Mouse (Mus musculus): ENCODE measurements around the gene Dpf3. TPM values are rescaled to one million over a fixed set of nuclear protein-coding genes. Genes with fewer than 3 reads are reported as not detected.

The Dpf3 gene
- polyA plus RNA-seq, 1 experiment from 2014 or later = 23.2 TPM

DNA sequence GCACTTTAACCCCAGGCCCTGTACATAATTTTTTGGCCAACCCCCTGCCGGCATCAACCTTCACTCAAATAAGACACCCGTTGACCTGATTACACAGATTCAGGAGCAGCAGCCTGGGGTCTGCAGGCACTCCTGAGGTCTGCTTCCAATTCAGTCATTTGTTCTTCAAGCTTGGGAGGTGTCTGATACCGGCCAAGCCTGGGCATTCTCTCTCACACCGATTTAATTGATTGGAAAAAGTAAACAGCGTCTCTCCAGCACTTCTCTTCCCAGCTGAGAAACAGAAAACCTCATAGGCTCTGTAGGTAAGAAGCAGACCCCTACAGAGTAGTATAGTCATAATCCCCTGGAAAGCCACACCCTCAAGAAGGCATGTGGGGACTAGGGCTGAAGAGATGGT, 61.2 kb downstream of the Dpf3 start:
- Histone ChIP-seq H3K9ac (ENCODE audit: low read length) (no peak overlapping the region), H3K4me2 (ENCODE audit: low read length) (no peak overlapping the region), H3K27ac (replicated peaks in 1 of 2; ENCODE audit: control insufficient read depth in 1 of 2, insufficient read depth in 1 of 2, low read depth in 2 of 2, low read length in 2 of 2) (no peak overlapping the region), H3K4me3 (ENCODE audit: control insufficient read depth in 1 of 2, insufficient read depth in 1 of 2, low read depth in 1 of 2, low read length in 2 of 2) (no peak overlapping the region), H3K9me3 (ENCODE audit: control insufficient read depth, low read length) (no peaks in the 10 kb centered on the region), H3K36me3 (ENCODE audit: control insufficient read depth, insufficient read depth, low read length) (no peaks in the 10 kb centered on the region), H3K4me1 (ENCODE audit: control insufficient read depth in 2 of 2, insufficient read depth in 2 of 2, low read length in 2 of 2) (peaks cover 34 to 56% of the 10 kb centered on the region in 2 experiments), H3K27me3 (ENCODE audit: control insufficient read depth, insufficient read depth, low read length) (no peaks in the 10 kb centered on the region)
- ATAC-seq (ENCODE audit: insufficient number of reproducible peaks, insufficient read depth, low FRiP score, low read depth) = no peak
- WGBS = 40% methylated on average over 5 of the region's 5 CpGs

- Histone ChIP-seq H3K9ac (ENCODE audit: low read length) (peak overlapping the region; percentile 45; the same call in 1 of the 2 replicates), H3K27me3 (ENCODE audit: control insufficient read depth, insufficient read depth, low read length) (no peaks in the 10 kb centered on the region), H3K4me2 (ENCODE audit: low read length) (no peak overlapping the region; the same call in 1 of the 2 replicates), H3K4me3 (ENCODE audit: control insufficient read depth in 1 of 2, insufficient read depth in 1 of 2, low read depth in 1 of 2, low read length in 2 of 2) (no peak overlapping the region), H3K9me3 (ENCODE audit: control insufficient read depth, low read length) (no peaks in the 10 kb centered on the region), H3K4me1 (ENCODE audit: control insufficient read depth in 2 of 2, insufficient read depth in 2 of 2, low read length in 2 of 2) (peaks cover 34 to 56% of the 10 kb centered on the region in 2 experiments), H3K36me3 (ENCODE audit: control insufficient read depth, insufficient read depth, low read length) (no peaks in the 10 kb centered on the region), H3K27ac (replicated peaks in 1 of 2; ENCODE audit: control insufficient read depth in 1 of 2, insufficient read depth in 1 of 2, low read depth in 2 of 2, low read length in 2 of 2) (peak overlapping the region; percentile 91 to 98; a peak in 3 of 4 replicates)
- no peak for ATAC-seq (ENCODE audit: insufficient number of reproducible peaks, insufficient read depth, low FRiP score, low read depth)
- 53% methylated on average over 7 of the region's 7 CpGs for WGBS
Observed at GRCm38 (mm10) chr12:83425736-83426135, 61.8 kb downstream of the Dpf3 start.

DNA sequence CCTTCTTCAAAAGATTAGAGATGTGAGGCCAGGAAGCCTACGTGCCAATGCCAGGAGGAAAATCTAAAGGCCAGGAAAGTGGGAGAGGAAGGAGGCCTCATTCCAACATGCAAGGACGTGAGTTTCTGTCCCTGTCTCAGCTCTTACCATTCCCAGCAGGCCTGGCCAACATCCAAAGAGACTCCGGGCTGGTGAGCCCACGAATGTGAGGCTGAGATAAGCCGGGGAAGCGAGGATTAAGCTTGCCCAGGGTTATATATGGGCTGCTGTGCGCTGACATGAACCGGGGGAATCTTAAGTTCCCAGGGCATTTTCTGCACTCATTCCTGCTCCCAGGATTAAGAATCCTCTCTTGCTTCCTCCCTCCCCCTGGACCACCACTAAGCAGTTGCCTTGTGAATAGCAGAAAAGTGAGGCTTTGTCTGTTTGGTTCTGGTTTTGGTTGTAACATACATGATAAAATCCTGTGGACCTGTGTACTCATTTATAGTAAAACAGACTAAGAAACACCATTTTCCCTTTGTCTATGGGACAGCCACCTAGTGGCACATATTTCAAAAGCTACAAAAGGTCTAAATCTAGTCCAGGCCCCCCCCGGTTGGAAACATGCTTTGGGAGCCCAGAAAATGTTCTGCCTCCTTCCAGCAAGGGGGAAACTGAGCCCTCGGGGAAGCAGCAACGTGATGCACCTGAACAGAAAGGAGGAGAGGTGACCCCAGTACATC, 62.6 kb downstream of the Dpf3 start:
- Histone ChIP-seq H3K27ac (replicated peaks in 1 of 2; ENCODE audit: control insufficient read depth in 1 of 2, insufficient read depth in 1 of 2, low read depth in 2 of 2, low read length in 2 of 2) (peak overlapping the region; percentile 91 to 98), H3K4me3 (ENCODE audit: control insufficient read depth in 1 of 2, insufficient read depth in 1 of 2, low read depth in 1 of 2, low read length in 2 of 2) (0 out of 4 replicates have a peak overlapping the region, but pooled peaks of 1 of the 2 experiments have one; percentile 17), H3K36me3 (ENCODE audit: control insufficient read depth, insufficient read depth, low read length) (no peaks in the 10 kb centered on the region), H3K4me2 (ENCODE audit: low read length) (peak overlapping the region; percentile 46), H3K9me3 (ENCODE audit: control insufficient read depth, low read length) (no peaks in the 10 kb centered on the region), H3K4me1 (ENCODE audit: control insufficient read depth in 2 of 2, insufficient read depth in 2 of 2, low read length in 2 of 2) (peaks cover 34 to 54% of the 10 kb centered on the region in 2 experiments), H3K9ac (ENCODE audit: low read length) (peak overlapping the region; percentile 45), H3K27me3 (ENCODE audit: control insufficient read depth, insufficient read depth, low read length) (no peaks in the 10 kb centered on the region)
- 13% methylated on average over 11 of the region's 11 CpGs for WGBS
- ATAC-seq (ENCODE audit: insufficient number of reproducible peaks, insufficient read depth, low FRiP score, low read depth) = peak; percentile 62; the same call in 1 of the 2 replicates

DNA sequence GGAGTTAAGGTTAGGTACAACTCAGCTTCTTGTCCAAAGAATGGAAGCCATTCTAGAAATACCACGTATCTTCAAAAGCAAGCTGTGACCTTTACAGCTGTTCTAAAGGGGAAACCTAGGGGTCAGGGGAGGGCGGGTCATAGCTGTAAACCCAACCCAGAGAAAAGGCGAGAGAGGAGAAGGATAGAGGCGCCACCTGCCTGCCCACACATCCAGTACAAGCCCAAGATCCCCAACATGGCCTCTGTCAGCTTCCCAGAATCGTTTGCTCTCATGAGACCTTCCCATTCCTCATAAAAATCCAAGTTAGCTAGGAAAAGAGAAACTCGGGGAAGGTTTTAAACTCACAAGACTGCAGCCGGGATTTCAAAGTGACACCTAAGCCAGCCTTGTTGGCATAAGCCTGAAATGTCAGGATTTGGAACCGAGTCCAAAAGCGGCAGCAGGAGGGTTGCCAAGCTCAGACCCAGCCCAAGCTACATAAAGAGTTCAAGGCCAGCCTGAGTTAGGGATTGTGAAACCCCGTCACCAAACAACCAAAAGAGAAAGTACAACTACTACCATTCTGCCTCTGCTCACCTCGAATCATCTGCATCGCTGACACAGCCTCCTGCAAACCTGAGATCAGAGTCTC, 63.3 kb downstream of the Dpf3 start:
- Histone ChIP-seq H3K4me3 (ENCODE audit: control insufficient read depth in 1 of 2, insufficient read depth in 1 of 2, low read depth in 1 of 2, low read length in 2 of 2) (0 out of 4 replicates have a peak overlapping the region, but pooled peaks of 1 of the 2 experiments have one; percentile 17), H3K9me3 (ENCODE audit: control insufficient read depth, low read length) (no peaks in the 10 kb centered on the region), H3K9ac (ENCODE audit: low read length) (peak overlapping the region; percentile 45), H3K27me3 (ENCODE audit: control insufficient read depth, insufficient read depth, low read length) (no peaks in the 10 kb centered on the region), H3K27ac (replicated peaks in 1 of 2; ENCODE audit: control insufficient read depth in 1 of 2, insufficient read depth in 1 of 2, low read depth in 2 of 2, low read length in 2 of 2) (peak overlapping the region; percentile 91 to 98), H3K4me1 (ENCODE audit: control insufficient read depth in 2 of 2, insufficient read depth in 2 of 2, low read length in 2 of 2) (peaks cover 34 to 52% of the 10 kb centered on the region in 2 experiments), H3K36me3 (ENCODE audit: control insufficient read depth, insufficient read depth, low read length) (no peaks in the 10 kb centered on the region), H3K4me2 (ENCODE audit: low read length) (peak overlapping the region; percentile 46)
- ATAC-seq (ENCODE audit: insufficient number of reproducible peaks, insufficient read depth, low FRiP score, low read depth) = no peak
- 47% methylated on average over 12 of the region's 12 CpGs for WGBS

DNA sequence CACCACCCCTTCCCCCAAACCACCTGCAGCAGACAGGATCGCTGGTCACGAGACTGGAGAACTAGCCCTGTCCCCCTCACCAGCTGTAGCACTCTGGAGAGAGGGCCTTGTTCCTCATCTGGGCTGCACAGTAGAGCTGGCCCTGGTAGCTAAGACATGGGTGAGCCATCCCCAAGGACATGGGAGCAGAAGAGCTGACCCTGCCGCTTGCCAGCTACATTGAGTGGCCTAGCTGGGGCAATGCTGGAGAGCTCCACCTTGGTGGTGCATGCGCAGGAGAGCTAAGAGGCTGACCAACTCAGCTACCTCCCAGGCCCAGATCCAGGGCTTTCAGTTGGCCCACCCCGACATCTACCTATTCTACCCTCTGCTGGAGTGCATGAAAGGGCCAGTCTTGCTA, 67.2 kb downstream of the Dpf3 start:
- WGBS = 83% methylated on average over 5 of the region's 5 CpGs
- Histone ChIP-seq H3K4me3 (ENCODE audit: control insufficient read depth in 1 of 2, insufficient read depth in 1 of 2, low read depth in 1 of 2, low read length in 2 of 2) (no peak overlapping the region), H3K27ac (replicated peaks in 1 of 2; ENCODE audit: control insufficient read depth in 1 of 2, insufficient read depth in 1 of 2, low read depth in 2 of 2, low read length in 2 of 2) (no peak overlapping the region)

GRCm38 (mm10) chr12:83415207-83415606, 72.3 kb downstream of the Dpf3 start:
- Histone ChIP-seq H3K4me2 (ENCODE audit: low read length) (no peak overlapping the region), H3K9ac (ENCODE audit: low read length) (no peak overlapping the region), H3K36me3 (ENCODE audit: control insufficient read depth, insufficient read depth, low read length) (no peaks in the 10 kb centered on the region), H3K4me3 (ENCODE audit: control insufficient read depth in 1 of 2, insufficient read depth in 1 of 2, low read depth in 1 of 2, low read length in 2 of 2) (no peak overlapping the region), H3K27me3 (ENCODE audit: control insufficient read depth, insufficient read depth, low read length) (no peaks in the 10 kb centered on the region), H3K27ac (replicated peaks in 1 of 2; ENCODE audit: control insufficient read depth in 1 of 2, insufficient read depth in 1 of 2, low read depth in 2 of 2, low read length in 2 of 2) (no peak overlapping the region), H3K4me1 (ENCODE audit: control insufficient read depth in 2 of 2, insufficient read depth in 2 of 2, low read length in 2 of 2) (peaks cover 20 to 31% of the 10 kb centered on the region in 2 experiments), H3K9me3 (ENCODE audit: control insufficient read depth, low read length) (no peaks in the 10 kb centered on the region)
- no peak for ATAC-seq (ENCODE audit: insufficient number of reproducible peaks, insufficient read depth, low FRiP score, low read depth)
- 71% methylated on average over 4 of the region's 4 CpGs for WGBS

More for the DNA sequence above, 67.2 kb downstream of the Dpf3 start:
- no peak for ATAC-seq (ENCODE audit: insufficient number of reproducible peaks, insufficient read depth, low FRiP score, low read depth)
- no peak overlapping the region for H3K4me2 ChIP-seq (ENCODE audit: low read length)
- H3K36me3 ChIP-seq (ENCODE audit: control insufficient read depth, insufficient read depth, low read length) = no peaks in the 10 kb centered on the region
- peaks cover 19 to 22% of the 10 kb centered on the region in 2 experiments for H3K4me1 ChIP-seq (ENCODE audit: control insufficient read depth in 2 of 2, insufficient read depth in 2 of 2, low read length in 2 of 2)
- H3K9ac ChIP-seq (ENCODE audit: low read length) = no peak overlapping the region
- H3K9me3 ChIP-seq (ENCODE audit: control insufficient read depth, low read length) = no peaks in the 10 kb centered on the region
- no peaks in the 10 kb centered on the region for H3K27me3 ChIP-seq (ENCODE audit: control insufficient read depth, insufficient read depth, low read length)

DNA sequence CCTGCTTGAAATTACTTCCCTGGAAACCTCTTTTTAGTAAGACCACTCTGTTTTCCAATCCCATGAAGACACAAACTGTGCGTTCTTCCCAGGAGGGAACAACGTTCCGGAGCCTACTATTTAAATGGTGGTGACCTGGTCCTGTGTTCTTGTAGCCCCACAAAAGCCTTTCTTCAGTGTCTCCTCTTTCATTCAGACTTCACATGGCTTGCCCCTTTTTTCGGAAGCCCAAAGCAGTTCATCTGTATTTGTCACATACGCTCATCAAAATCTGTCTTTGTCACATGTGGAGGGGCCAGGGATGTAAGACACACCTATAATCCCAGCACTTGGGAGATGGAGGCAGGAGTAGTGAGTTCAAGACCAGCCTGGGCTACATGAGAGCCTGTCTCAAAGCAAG, 73.8 kb downstream of the Dpf3 start:
- 88% methylated on average over 5 of the region's 5 CpGs for WGBS
- ATAC-seq (ENCODE audit: insufficient number of reproducible peaks, insufficient read depth, low FRiP score, low read depth) = no peak
- H3K4me3 ChIP-seq (ENCODE audit: control insufficient read depth in 1 of 2, insufficient read depth in 1 of 2, low read depth in 1 of 2, low read length in 2 of 2) = no peak overlapping the region
- H3K4me1 ChIP-seq (ENCODE audit: control insufficient read depth in 2 of 2, insufficient read depth in 2 of 2, low read length in 2 of 2) = peaks cover 20 to 38% of the 10 kb centered on the region in 2 experiments
- no peaks in the 10 kb centered on the region for H3K9me3 ChIP-seq (ENCODE audit: control insufficient read depth, low read length)
- H3K9ac ChIP-seq (ENCODE audit: low read length) = no peak overlapping the region
- H3K36me3 ChIP-seq (ENCODE audit: control insufficient read depth, insufficient read depth, low read length) = no peaks in the 10 kb centered on the region
- no peak overlapping the region for H3K27ac ChIP-seq (replicated peaks in 1 of 2; ENCODE audit: control insufficient read depth in 1 of 2, insufficient read depth in 1 of 2, low read depth in 2 of 2, low read length in 2 of 2)
- H3K4me2 ChIP-seq (ENCODE audit: low read length) = no peak overlapping the region
- H3K27me3 ChIP-seq (ENCODE audit: control insufficient read depth, insufficient read depth, low read length) = no peaks in the 10 kb centered on the region
